Mouse (Mus musculus) bone marrow, adult 2 months (tissue): ENCODE results near the gene Akap2. TPM values are rescaled to one million over a fixed set of nuclear protein-coding genes. Genes with fewer than 3 reads are reported as not detected.

Experiments used
- H3K27ac ChIP-seq: fragments of 200-500 bp; 2 replicates; pipeline ENCODE4 v1.5.1; 2012; ENCODE audit warnings: low read depth, mild to moderate bottlenecking, control low read depth, inconsistent platforms, low read length; ENCODE audit not compliant: control insufficient read depth, poor library complexity, insufficient read depth
- H3K4me1 ChIP-seq: fragments of 200-500 bp; 2 replicates; pipeline ENCODE4 v1.6.1; 2011; ENCODE audit warnings: low read length; ENCODE audit not compliant: control insufficient read depth, insufficient read depth
- H3K4me3 ChIP-seq: fragments of 200-500 bp; replicated peaks from 2 replicates; pipeline ENCODE3; 2011; ENCODE audit warnings: mild to moderate bottlenecking, low read depth, low read length, control low read depth; ENCODE audit not compliant: control insufficient read depth
- CTCF ChIP-seq: fragments of 200-500 bp; IDR thresholded peaks from 2 replicates; pipeline ENCODE4 v1.5.1; 2011; ENCODE audit warnings: low read length, control low read depth; ENCODE audit not compliant: control insufficient read depth, insufficient read depth
- POLR2A ChIP-seq: fragments of 200-500 bp; IDR thresholded peaks from 2 replicates; pipeline ENCODE4 v1.6.1; 2011; ENCODE audit warnings: low read depth, mild to moderate bottlenecking, control low read depth, low read length, borderline replicate concordance; ENCODE audit not compliant: control insufficient read depth
- WGBS: fragments of 180-500 bp; shearing (Covaris S2); methylation state at CpG from one replicate; pipeline ENCODE4 v1.1.7; 2018; 5-methylcytosine and 5-hydroxymethylcytosine counted together
- polyA plus RNA-seq: library from polyadenylated mRNA; stranded (reverse); fragments of >200 nt; gene quantifications from 2 replicates; pipeline ENCODE4 v1.2.4, GENCODE M21; 2011; ENCODE audit warnings: low replicate concordance; ENCODE audit not compliant: missing spikeins, insufficient read depth, insufficient read length

The Akap2 gene
- polyA plus RNA-seq, 1 experiment = 4.0 TPM

- TF ChIP-seq CTCF (no peak), POLR2A (no peak)
- Histone ChIP-seq H3K27ac (no peak overlapping the region), H3K4me3 (no peak overlapping the region), H3K4me1 (no peaks in the 10 kb centered on the region)
- 71% methylated on average over 2 of the region's 2 CpGs for WGBS
Measured at GRCm38 (mm10) chr4:57906708-57907107, 189.3 kb downstream of the Akap2 start.

- TF ChIP-seq CTCF = no peak
- TF ChIP-seq POLR2A = no peak
- Histone ChIP-seq H3K27ac (no peak overlapping the region), H3K4me3 (no peak overlapping the region), H3K4me1 (no peaks in the 10 kb centered on the region)
- WGBS = 9% methylated on average over 6 of the region's 6 CpGs
Measured at GRCm38 (mm10) chr4:57908860-57909259, 191.4 kb downstream of the Akap2 start.

- H3K4me3 ChIP-seq = no peak overlapping the region
- TF ChIP-seq POLR2A = no peak
- no peak for TF ChIP-seq CTCF
- H3K27ac ChIP-seq = no peak overlapping the region
- no peaks in the 10 kb centered on the region; the same call in 1 of the 2 replicates for H3K4me1 ChIP-seq
Measured at GRCm38 (mm10) chr4:57913021-57913420, 195.6 kb downstream of the Akap2 start.

GRCm38 (mm10) chr4:57914193-57915190, 197.0 kb downstream of the Akap2 start:
- Histone ChIP-seq H3K27ac (no peak overlapping the region), H3K4me3 (no peak overlapping the region), H3K4me1 (no peaks in the 10 kb centered on the region; the same call in 1 of the 2 replicates)
- 51% methylated on average over 10 of the region's 10 CpGs for WGBS
- no peak for TF ChIP-seq POLR2A
- TF ChIP-seq CTCF = no peak

- Histone ChIP-seq H3K4me1 (no peaks in the 10 kb centered on the region; the same call in 1 of the 2 replicates), H3K27ac (no peak overlapping the region), H3K4me3 (no peak overlapping the region)
- TF ChIP-seq CTCF = no peak
- TF ChIP-seq POLR2A = no peak
- 16% methylated on average over 17 of the region's 17 CpGs for WGBS
Measured at GRCm38 (mm10) chr4:57915216-57915965, 197.9 kb downstream of the Akap2 start.

- Histone ChIP-seq H3K4me1 (no peaks in the 10 kb centered on the region; the same call in 1 of the 2 replicates), H3K27ac (no peak within 1 kb of the TSS), H3K4me3 (no peak within 1 kb of the TSS)
- WGBS = 14% methylated on average over 9 of the region's 9 CpGs
- TF ChIP-seq POLR2A = no peak
- no peak for TF ChIP-seq CTCF
Measured at GRCm38 (mm10) chr4:57916201-57916661, 198.8 kb downstream of the Akap2 start, which contains the start of gene D630039A03Rik. Gene D630039A03Rik (minus strand): TSS chr4:57916297.

- Histone ChIP-seq H3K4me3 (no peak overlapping the region), H3K27ac (no peak overlapping the region), H3K4me1 (no peaks in the 10 kb centered on the region; the same call in 1 of the 2 replicates)
- TF ChIP-seq POLR2A (no peak), CTCF (no peak)
- WGBS = 69% methylated on average over 4 of the region's 4 CpGs
Measured at GRCm38 (mm10) chr4:57916711-57917110, 199.3 kb downstream of the Akap2 start.
